Mouse (Mus musculus) spleen, adult 2 months (tissue): ENCODE data around the gene Rmi2. TPM values are rescaled to one million over a fixed set of nuclear protein-coding genes. Genes with fewer than 3 reads are reported as not detected.

Experiments used
- DNase-seq, 2 experiments: peaks; one replicate each; pipeline versions ENCODE4 v3.0.0 to v3.0.0-alpha.2; 2012 to 2021; ENCODE audit warnings: low spot score in 2 of 2, low read depth in 1 of 2
- H3K27ac ChIP-seq: fragments of 200-500 bp; 2 replicates; pipeline ENCODE4 v1.5.1; 2012; ENCODE audit warnings: low read length, inconsistent platforms; ENCODE audit not compliant: insufficient read depth
- H3K27me3 ChIP-seq: fragments of 200-500 bp; 2 replicates; pipeline ENCODE4 v1.6.1; 2012; ENCODE audit warnings: mild to moderate bottlenecking, moderate library complexity, low read length, inconsistent platforms; ENCODE audit not compliant: control insufficient read depth, insufficient read depth
- H3K36me3 ChIP-seq: fragments of 200-500 bp; 2 replicates; pipeline ENCODE4 v1.6.1; 2012; ENCODE audit warnings: mild to moderate bottlenecking, low read length, inconsistent platforms; ENCODE audit not compliant: control insufficient read depth, insufficient read depth
- H3K4me1 ChIP-seq: fragments of 200-500 bp; 2 replicates; pipeline ENCODE4 v1.6.1; 2011; ENCODE audit warnings: inconsistent platforms; ENCODE audit not compliant: control insufficient read depth, insufficient read depth, insufficient read length
- H3K4me3 ChIP-seq: fragments of 200-500 bp; 2 replicates; pipeline ENCODE4 v1.5.1; 2011; ENCODE audit warnings: mild to moderate bottlenecking, inconsistent platforms; ENCODE audit not compliant: insufficient read depth, insufficient read length; ENCODE audit errors: extremely low read depth
- CTCF ChIP-seq: fragments of 200-500 bp; IDR thresholded peaks from 2 replicates; pipeline ENCODE4 v1.5.1; 2011; ENCODE audit warnings: mild to moderate bottlenecking, inconsistent platforms; ENCODE audit not compliant: insufficient read depth, insufficient read length, insufficient replicate concordance; ENCODE audit errors: extremely low read depth
- POLR2A ChIP-seq: fragments of 200-500 bp; IDR thresholded peaks from 2 replicates; pipeline ENCODE4 v1.6.1; 2011; ENCODE audit warnings: low read depth, low read length, inconsistent platforms
- WGBS: fragments of 180-500 bp; shearing (Covaris S2); methylation state at CpG from one replicate; pipeline ENCODE4 v1.1.7; 2018; 5-methylcytosine and 5-hydroxymethylcytosine counted together
- polyA plus RNA-seq: library from polyadenylated mRNA; depleted of rRNA; stranded (reverse); fragments of >200 nt; gene quantifications from 2 replicates; pipeline ENCODE4 v1.2.3, GENCODE M21; 2012

Gene Rmi2
- polyA plus RNA-seq, 1 experiment, result 1.9 TPM

DNA sequence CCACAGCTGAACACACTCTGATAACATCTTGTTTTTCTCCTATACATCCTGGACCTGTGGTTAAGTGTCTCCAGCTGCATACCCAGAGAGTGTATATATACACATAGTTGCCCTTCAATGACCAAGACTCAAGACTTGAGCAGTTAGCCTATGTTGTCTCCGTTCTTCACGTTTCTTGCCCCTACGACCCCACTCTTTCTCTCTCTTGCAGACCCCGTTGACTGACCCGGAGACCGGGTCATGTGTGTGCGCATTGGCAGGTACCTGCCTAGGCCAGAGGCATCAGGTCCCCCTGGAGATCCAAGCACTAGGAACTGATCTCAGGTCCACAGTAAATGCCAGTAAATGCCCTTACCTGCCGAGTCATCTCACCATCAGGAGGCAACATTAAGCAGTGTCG lies 7.6 kb upstream of the Rmi2 start:
- Histone ChIP-seq H3K4me3 (no peak overlapping the region), H3K36me3 (no peaks in the 10 kb centered on the region), H3K27me3 (no peaks in the 10 kb centered on the region), H3K27ac (no peak overlapping the region), H3K4me1 (peaks cover 6% of the 10 kb centered on the region; the same call in 1 of the 2 replicates)
- WGBS, result 71% methylated on average over 9 of the region's 9 CpGs
- TF ChIP-seq POLR2A (no peak), CTCF (no peak)
- DNase-seq, result no peak

DNA sequence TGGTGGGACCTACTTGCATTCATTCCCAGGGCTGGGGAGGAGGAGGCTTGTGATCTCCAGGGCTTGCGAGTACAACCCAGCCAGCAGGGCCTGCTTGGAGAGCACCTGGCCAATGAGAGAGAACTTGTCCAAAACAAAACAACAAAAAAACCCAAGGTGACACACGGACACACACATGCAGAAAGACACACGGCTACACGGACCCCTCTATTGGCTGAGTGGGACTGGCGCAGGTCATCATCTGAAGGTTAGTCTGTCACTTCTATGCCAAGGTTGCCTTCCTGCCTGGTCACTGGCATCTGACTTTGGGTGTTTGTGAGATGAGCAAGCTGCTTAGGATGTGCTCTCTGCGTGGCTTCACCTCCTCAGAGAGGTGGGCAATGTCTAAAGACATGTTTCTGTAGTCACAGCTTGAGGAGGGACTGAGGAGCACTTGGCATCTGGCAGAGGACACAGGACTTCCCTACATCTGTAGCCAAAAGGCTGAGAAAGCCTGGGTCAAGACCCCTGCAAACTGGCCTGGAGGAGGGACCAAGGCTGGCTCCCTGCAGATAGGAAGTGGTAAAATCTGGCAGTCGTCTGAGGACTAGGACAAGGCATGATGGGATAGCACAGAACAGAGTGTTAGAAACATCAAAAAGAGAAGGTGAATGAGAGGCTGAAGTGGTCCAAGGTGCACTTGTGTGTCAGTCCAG lies 6.9 kb upstream of the Rmi2 start:
- Histone ChIP-seq H3K4me3 (no peak overlapping the region), H3K27me3 (no peaks in the 10 kb centered on the region), H3K36me3 (no peaks in the 10 kb centered on the region), H3K4me1 (peaks cover 6% of the 10 kb centered on the region; the same call in 1 of the 2 replicates), H3K27ac (no peak overlapping the region)
- WGBS, result 68% methylated on average over 7 of the region's 7 CpGs
- TF ChIP-seq POLR2A (no peak), CTCF (no peak)
- no peak for DNase-seq

GRCm38 (mm10) chr16:10828461-10828805 lies 6.4 kb upstream of the Rmi2 start:
- H3K27ac ChIP-seq, result no peak overlapping the region
- TF ChIP-seq POLR2A, result no peak
- no peak for TF ChIP-seq CTCF
- 60% methylated on average over 4 of the region's 4 CpGs for WGBS

DNA sequence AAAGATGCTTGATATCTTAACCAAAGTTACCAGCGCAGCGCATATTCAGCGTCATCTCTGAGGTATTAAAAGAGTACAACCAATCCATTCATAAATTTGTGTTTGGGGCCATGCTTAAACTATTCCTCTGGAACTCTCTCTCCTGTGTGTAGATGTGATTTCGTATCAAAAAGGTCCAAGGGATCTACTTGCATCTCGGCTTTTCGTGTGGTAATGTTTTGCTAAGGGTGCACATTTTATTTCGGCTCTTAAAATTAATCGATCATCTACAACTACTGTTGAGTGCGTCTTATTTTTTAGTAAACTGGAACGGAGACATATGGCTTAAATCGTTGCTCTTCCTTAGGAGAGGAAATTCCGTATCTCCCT lies 333 bp upstream of the Rmi2 start:
- peak overlapping the region; percentile 89 for H3K4me3 ChIP-seq

More at GRCm38 (mm10) chr16:10828461-10828805, 6.4 kb upstream of the Rmi2 start:
- DNase-seq, result no peak
- H3K4me3 ChIP-seq, result no peak overlapping the region
- H3K4me1 ChIP-seq, result peaks cover 6% of the 10 kb centered on the region; the same call in 1 of the 2 replicates
- no peaks in the 10 kb centered on the region for H3K27me3 ChIP-seq
- no peaks in the 10 kb centered on the region for H3K36me3 ChIP-seq

GRCm38 (mm10) chr16:10836388-10836787 lies 1.5 kb downstream of the Rmi2 start:
- Histone ChIP-seq H3K4me1 (peaks cover 9% of the 10 kb centered on the region; the same call in 1 of the 2 replicates), H3K27me3 (no peaks in the 10 kb centered on the region), H3K36me3 (no peaks in the 10 kb centered on the region), H3K4me3 (no peak overlapping the region), H3K27ac (no peak overlapping the region)
- DNase-seq, result no peak
- 74% methylated on average over 3 of the region's 3 CpGs for WGBS
- TF ChIP-seq POLR2A, result no peak
- TF ChIP-seq CTCF, result no peak

More for the DNA sequence above, 333 bp upstream of the Rmi2 start:
- H3K27me3 ChIP-seq, result no peaks in the 10 kb centered on the region
- DNase-seq, result no peak
- H3K4me1 ChIP-seq, result peaks cover 9% of the 10 kb centered on the region; the same call in 1 of the 2 replicates
- 3% methylated on average over 12 of the region's 12 CpGs for WGBS
- no peak overlapping the region for H3K27ac ChIP-seq
- TF ChIP-seq CTCF (no peak), POLR2A (no peak)
- H3K36me3 ChIP-seq, result no peaks in the 10 kb centered on the region

- H3K4me3 ChIP-seq, result no peak overlapping the region
- no peaks in the 10 kb centered on the region for H3K27me3 ChIP-seq
- no peak overlapping the region for H3K27ac ChIP-seq
- no peaks in the 10 kb centered on the region for H3K36me3 ChIP-seq
- peaks cover 11% of the 10 kb centered on the region; the same call in 1 of the 2 replicates for H3K4me1 ChIP-seq
- TF ChIP-seq POLR2A, result no peak
- no peak for TF ChIP-seq CTCF
- 84% methylated on average over 3 of the region's 3 CpGs for WGBS
- no peak for DNase-seq
These were observed 2.4 kb downstream of the Rmi2 start for GRCm38 (mm10) chr16:10837250-10837649.

- peaks cover 15% of the 10 kb centered on the region; the same call in 1 of the 2 replicates for H3K4me1 ChIP-seq
- H3K27me3 ChIP-seq, result no peaks in the 10 kb centered on the region
- TF ChIP-seq POLR2A, result no peak
- TF ChIP-seq CTCF, result no peak
- H3K4me3 ChIP-seq, result no peak overlapping the region
- 41% methylated on average over 1 of the region's 1 CpGs for WGBS
- H3K36me3 ChIP-seq, result no peaks in the 10 kb centered on the region
- H3K27ac ChIP-seq, result no peak overlapping the region
- no peak for DNase-seq
These were observed 3.0 kb downstream of the Rmi2 start for GRCm38 (mm10) chr16:10837903-10838302.
